18 mouse cellular contexts compared by ENCODE assay signal in genomic region chr14:25696356-25696755, GRCm38 (mm10). TPM values are rescaled to one million over a fixed set of nuclear protein-coding genes. Genes with fewer than 3 reads are reported as not detected.
A peak's percentile ranks its signal among the peaks of the same experiment; 100 is the strongest.
DNase-seq lines count a peak whose midpoint lies in the region; ATAC-seq and TF ChIP-seq lines count a peak whose summit lies in the region.
"Had no signal": no experiment of that assay in that cellular context is flagged by ENCODE, and none has a peak within 500 bp of the region (broad histone marks: within the 10 kb centered on the region; RNA-seq: fewer than 3 reads in every experiment).

No protein-coding gene starts in this region.

- peak overlapping the region; percentile 87 for H3K4me2 ChIP-seq in heart, embryonic 14.5 days (ENCODE audit: low read length)
- H3K4me2 ChIP-seq in lung, postnatal 0 days (replicated peaks; ENCODE audit: low read depth, low read length) = no peak overlapping the region
- H3K4me2 ChIP-seq: hindbrain, embryonic 12.5 days; midbrain, embryonic 13.5 days; neural tube, embryonic 12.5 days had no signal

- no peaks in the 10 kb centered on the region for H3K9me3 ChIP-seq in heart, embryonic 14.5 days (ENCODE audit: control insufficient read depth, low read length)
- H3K9me3 ChIP-seq in lung, postnatal 0 days (ENCODE audit: low read length) = no peaks in the 10 kb centered on the region
- H3K9me3 ChIP-seq: embryonic facial prominence, embryonic 15.5 days; forebrain, embryonic 10.5 days; hindbrain, embryonic 12.5 days; midbrain, embryonic 13.5 days; neural tube, embryonic 12.5 days had no signal

- no peak for TF ChIP-seq EP300 in heart, adult 2 months (IDR thresholded peaks at IDR 0.05; ENCODE audit: insufficient read depth, low read depth, low read length)
- no peak for TF ChIP-seq EP300 in lung, postnatal 0 days (IDR thresholded peaks at IDR 0.05)

- TF ChIP-seq POLR2A in heart, adult 2 months (IDR thresholded peaks at IDR 0.05; ENCODE audit: insufficient read depth, low read depth, low read length) = no peak

- intact Hi-C loops in heart, adult 2 months (cut with DNase I) = no loop called here

- H3K4me3 ChIP-seq in heart, embryonic 14.5 days (ENCODE audit: control insufficient read depth in 1 of 2, insufficient read depth in 1 of 2, low read depth in 1 of 2, low read length in 2 of 2) = peak overlapping the region in 1 of 2 experiments; percentile 98; a peak in 1 of 4 replicates
- H3K4me3 ChIP-seq in heart, adult 2 months = no peak overlapping the region
- no peak overlapping the region for H3K4me3 ChIP-seq in lung, postnatal 0 days (ENCODE audit: low read depth, low read length)
- H3K4me3 ChIP-seq: embryonic facial prominence, embryonic 15.5 days; forebrain, embryonic 10.5 days; hindbrain, embryonic 12.5 days; midbrain, embryonic 13.5 days; neural tube, embryonic 12.5 days had no signal

- H3K27me3 ChIP-seq in heart, embryonic 14.5 days (ENCODE audit: control insufficient read depth, insufficient read depth, low read length) = no peaks in the 10 kb centered on the region
- no peaks in the 10 kb centered on the region for H3K27me3 ChIP-seq in heart, adult 2 months (ENCODE audit: control insufficient read depth, insufficient read depth, low read length)
- H3K27me3 ChIP-seq in lung, postnatal 0 days (replicated peaks; ENCODE audit: insufficient read depth, low read length) = no peaks in the 10 kb centered on the region
- H3K27me3 ChIP-seq: embryonic facial prominence, embryonic 15.5 days; hindbrain, embryonic 12.5 days; midbrain, embryonic 13.5 days; neural tube, embryonic 12.5 days had no signal

- no peak overlapping the region for H3K27ac ChIP-seq in heart, embryonic 14.5 days (replicated peaks in 1 of 2; ENCODE audit: control insufficient read depth in 1 of 2, insufficient read depth in 1 of 2, low read depth in 2 of 2, low read length in 2 of 2)
- H3K27ac ChIP-seq in heart, adult 2 months = no peak overlapping the region; the same call in 1 of the 2 replicates
- H3K27ac ChIP-seq in lung, postnatal 0 days (ENCODE audit: low read length) = no peak overlapping the region
- H3K27ac ChIP-seq: embryonic facial prominence, embryonic 15.5 days; forebrain, embryonic 10.5 days; hindbrain, embryonic 12.5 days; kidney, postnatal 0 days; midbrain, embryonic 13.5 days; neural tube, embryonic 12.5 days had no signal

- H3K79me2 ChIP-seq in heart, adult 2 months (replicated peaks; ENCODE audit: control insufficient read depth, insufficient read depth, low read length) = no peaks in the 10 kb centered on the region

- 0 out of 2 replicates have a peak overlapping the region, but pooled peaks have one; percentile 98 for H3K9ac ChIP-seq in heart, embryonic 14.5 days (ENCODE audit: low read length)
- H3K9ac ChIP-seq in heart, adult 2 months (ENCODE audit: low read depth, low read length) = no peak overlapping the region
- H3K9ac ChIP-seq in lung, postnatal 0 days (replicated peaks; ENCODE audit: low read depth) = no peak overlapping the region
- H3K9ac ChIP-seq: embryonic facial prominence, embryonic 15.5 days; hindbrain, embryonic 12.5 days; midbrain, embryonic 13.5 days; neural tube, embryonic 12.5 days had no signal

- peaks cover 20 to 24% of the 10 kb centered on the region in 2 experiments for H3K4me1 ChIP-seq in heart, embryonic 14.5 days (ENCODE audit: control insufficient read depth in 2 of 2, insufficient read depth in 2 of 2, low read length in 2 of 2)
- peaks cover 11% of the 10 kb centered on the region for H3K4me1 ChIP-seq in heart, adult 2 months (ENCODE audit: control insufficient read depth, insufficient read depth, low read length)
- H3K4me1 ChIP-seq in lung, postnatal 0 days (ENCODE audit: insufficient read depth, low read depth, low read length) = peaks cover 4% of the 10 kb centered on the region; the same call in 1 of the 2 replicates

- ATAC-seq in heart, embryonic 14.5 days (ENCODE audit: insufficient number of reproducible peaks, insufficient read depth, low FRiP score, low read depth) = no peak
- ATAC-seq in lung, postnatal 0 days = no peak
- ATAC-seq: midbrain, embryonic 13.5 days had no signal

- peaks cover 62% of the 10 kb centered on the region for H3K36me3 ChIP-seq in heart, embryonic 14.5 days (ENCODE audit: control insufficient read depth, insufficient read depth, low read length)
- H3K36me3 ChIP-seq in heart, adult 2 months (ENCODE audit: control insufficient read depth, insufficient read depth, low read length) = no peaks in the 10 kb centered on the region
- peaks cover 17% of the 10 kb centered on the region; the same call in 1 of the 2 replicates for H3K36me3 ChIP-seq in lung, postnatal 0 days (ENCODE audit: insufficient read depth, low read length)

- peak; percentile 34 for DNase-seq in adrenal gland, postnatal 14 days
- DNase-seq in adrenal gland, postnatal 25 days = no peak
- DNase-seq in heart, adult 2 months = no peak
- peak; percentile 62 for DNase-seq in lung, postnatal 0 days (ENCODE audit: low spot score)
- no peak for DNase-seq in lung, postnatal 25 days (ENCODE audit: low spot score)
- DNase-seq in embryo, embryonic 11 days = no peak
- DNase-seq: cerebellum, postnatal 25 days; kidney, adult 18-20 months; layer of hippocampus, postnatal 36 days; lung, adult 2 months; thymus, postnatal 14 days had no signal

- WGBS in heart, embryonic 14.5 days = 72% methylated on average over 2 of the region's 2 CpGs
- WGBS in heart, adult 2 months = 57% methylated on average over 2 of the region's 2 CpGs
- 47% methylated on average over 2 of the region's 2 CpGs for WGBS in lung, postnatal 0 days

- no peak for TF ChIP-seq CTCF in heart, adult 2 months (IDR thresholded peaks at IDR 0.05)
- no peak for TF ChIP-seq CTCF in lung, postnatal 0 days (IDR thresholded peaks at IDR 0.05)

RNA-seq across cellular contexts. Expression of gene Ppif, which starts 2.4 kb away (rescaled TPM):
- 52.4 and 53.9 TPM in 2 replicates for total RNA-seq in adrenal gland, postnatal 14 days (2021)
- total RNA-seq in adrenal gland, postnatal 25 days (2021) = 29.4 and 35.9 TPM in 2 replicates
- 99.2 and 105 TPM in 2 replicates for polyA plus RNA-seq in heart, embryonic 14.5 days (2014; fragmentation: Nextera tagmentation; extraction: Ambion mirVana)
- 100 to 1,000 TPM; 244 to 288 TPM for total RNA-seq in heart, adult 2 months (2021)
- 487 and 529 TPM in 2 replicates for polyA plus RNA-seq in heart, adult 2 months (2012; rRNA removed)
- polyA plus RNA-seq in lung, postnatal 0 days (2015; fragmentation: Nextera tagmentation; extraction: Ambion mirVana) = 11.2 and 13.8 TPM in 2 replicates

Comparison
In these comparisons a context has a peak if more than half of its experiments do, and no peak if none do; other contexts are left out.
1. DNase-seq: peak in adrenal gland, postnatal 14 days (single experiment) and lung, postnatal 0 days (single experiment); none in adrenal gland, postnatal 25 days (single experiment), heart, adult 2 months (0 of 2), lung, postnatal 25 days (single experiment) and embryo, embryonic 11 days (single experiment).